Mouse (Mus musculus): ENCODE measurements around the gene Nlrp5. TPM values are rescaled to one million over a fixed set of nuclear protein-coding genes. Genes with fewer than 3 reads are reported as not detected.

The Nlrp5 gene
- total RNA-seq (2023): not detected

GRCm38 (mm10) chr7:23385589-23385988, at the start of gene Nlrp5:
TSS of gene Nlrp5 (plus strand) at chr7:23385889.

Other genes starting within 250 kb of the Nlrp5 start
- not detected for gene Gm10662, start 241.4 kb upstream of the Nlrp5 start, total RNA-seq (2023)
- gene Vmn1r165, start 168.6 kb upstream of the Nlrp5 start, total RNA-seq (2023): not detected
- not detected for gene Vmn1r166, start 134.2 kb upstream of the Nlrp5 start, total RNA-seq (2023)
- not detected for gene Gm6902, start 107.0 kb upstream of the Nlrp5 start, total RNA-seq (2023)
- gene Nlrp4e, start 84.7 kb upstream of the Nlrp5 start, total RNA-seq (2023): not detected
- not detected for gene Vmn1r167, start 121.3 kb downstream of the Nlrp5 start, total RNA-seq (2023)
- not detected for gene Vmn1r168, start 153.8 kb downstream of the Nlrp5 start, total RNA-seq (2023)
- not detected for gene Vmn1r169, start 189.6 kb downstream of the Nlrp5 start, total RNA-seq (2023)
- gene Vmn1r170, start 220.3 kb downstream of the Nlrp5 start, total RNA-seq (2023): not detected
- not detected for gene Vmn1r171, start 244.8 kb downstream of the Nlrp5 start, total RNA-seq (2023)

Data from B cell, adult 67 days (primary cell).